Mouse (Mus musculus): ENCODE data around the gene Gm45021.

- no peak for TF ChIP-seq CTCF (IDR thresholded peaks at IDR 0.05; ENCODE audit: low read depth, low read length)
- TF ChIP-seq POLR2AphosphoS5 (IDR thresholded peaks at IDR 0.05; ENCODE audit: insufficient replicate concordance, low read depth, low read length) = no peak
Measured at GRCm38 (mm10) chr6:48572014-48572413, 17.4 kb upstream of the Gm45021 start.

Measured in G1E (cell line).